Mouse (Mus musculus): ENCODE data around the gene Tas2r108.

Gene Tas2r108

DNA sequence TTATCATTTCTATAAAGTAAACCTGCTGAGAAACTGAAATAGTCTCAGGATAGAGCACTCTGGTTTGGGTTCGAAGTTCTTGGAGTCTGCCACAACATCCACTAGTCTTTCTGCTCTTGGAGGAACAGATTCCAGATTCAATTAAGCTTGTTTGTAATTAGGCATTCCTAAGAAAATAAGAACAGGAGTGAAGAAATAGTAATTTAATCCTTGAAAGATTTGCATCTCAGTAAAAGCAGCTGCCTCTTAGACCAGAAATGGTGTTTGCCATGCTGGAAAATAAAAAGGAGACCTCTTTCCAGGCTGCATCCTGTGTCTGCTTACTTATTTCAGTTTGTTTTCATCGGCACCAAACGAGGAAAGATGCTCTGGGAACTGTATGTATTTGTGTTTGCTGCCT, at the start of gene Tas2r108:
Tas2r108 (plus strand) TSS at position 301 of the 400 bp plus-strand sequence.
- no peak for DNase-seq (ENCODE audit: low read depth, low spot score)

DNA sequence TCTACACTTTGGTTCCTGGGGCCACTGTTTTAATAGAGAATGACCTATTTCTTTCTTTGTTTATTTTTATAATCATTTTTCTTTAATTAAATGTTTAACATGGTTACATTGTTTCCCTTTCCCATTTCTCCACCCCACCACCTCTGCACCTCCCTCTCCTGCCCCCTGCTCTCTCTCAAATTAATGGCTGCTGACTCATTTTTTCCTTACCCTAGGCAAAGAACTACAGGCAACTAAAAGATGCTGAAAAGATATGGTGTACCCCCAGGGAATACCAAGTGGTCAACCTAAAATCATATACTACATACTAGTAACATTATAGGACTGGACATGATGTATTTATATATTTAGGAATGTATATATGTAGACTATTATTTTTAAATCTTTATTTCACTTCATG, 44.7 kb upstream of the Tas2r108 start:
- no peak for DNase-seq (ENCODE audit: low read depth, low spot score)

DNA sequence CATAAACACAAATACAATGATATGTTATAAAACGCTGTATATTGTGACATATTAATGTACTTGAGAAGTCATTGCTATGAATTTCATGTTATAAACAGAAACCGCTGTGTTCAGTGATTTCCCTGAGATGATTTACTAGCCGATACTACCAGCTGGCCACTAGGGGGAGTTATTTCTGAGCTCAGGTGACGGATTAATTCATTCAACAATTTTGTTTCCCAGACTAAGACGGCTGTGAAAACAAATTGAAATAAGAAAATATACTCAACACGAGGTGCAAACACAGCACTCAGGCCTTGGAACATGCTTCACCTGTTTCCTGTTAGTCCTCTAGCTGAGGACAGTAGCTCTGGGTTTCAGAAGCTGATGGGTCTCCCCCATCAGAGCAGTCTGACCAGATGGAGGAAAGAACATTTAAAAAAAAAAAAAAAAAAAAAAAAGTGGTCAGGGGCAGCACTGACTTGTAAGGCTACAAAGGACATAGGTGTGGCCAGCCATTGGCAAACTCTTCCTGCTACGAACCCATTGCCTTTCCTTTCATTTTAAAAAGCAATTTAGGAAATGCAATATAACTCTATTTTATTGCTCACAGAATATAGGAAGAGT, 38.8 kb upstream of the Tas2r108 start:
- DNase-seq (ENCODE audit: low read depth, low spot score): peak; percentile 38

DNA sequence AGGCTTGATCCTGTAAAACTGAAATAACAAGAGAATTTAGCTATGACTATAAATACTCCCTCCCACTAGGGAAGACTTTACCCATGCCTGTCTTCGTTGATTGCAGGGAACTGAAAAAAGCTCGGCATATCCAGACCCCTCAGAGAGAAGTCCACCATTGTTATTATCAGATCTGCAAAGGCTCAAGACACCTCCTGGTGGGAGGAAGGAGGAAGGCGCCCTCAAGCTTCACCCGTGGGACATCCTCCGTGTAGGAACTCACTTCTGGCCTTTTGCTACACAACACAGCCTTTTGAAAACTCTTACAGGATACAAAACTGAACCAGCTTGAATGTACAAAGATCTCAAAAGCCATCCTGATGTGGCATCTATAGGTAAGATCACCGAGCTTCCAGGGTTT, 27.6 kb upstream of the Tas2r108 start:
- peak; percentile 39 for DNase-seq (ENCODE audit: low read depth, low spot score)

DNA sequence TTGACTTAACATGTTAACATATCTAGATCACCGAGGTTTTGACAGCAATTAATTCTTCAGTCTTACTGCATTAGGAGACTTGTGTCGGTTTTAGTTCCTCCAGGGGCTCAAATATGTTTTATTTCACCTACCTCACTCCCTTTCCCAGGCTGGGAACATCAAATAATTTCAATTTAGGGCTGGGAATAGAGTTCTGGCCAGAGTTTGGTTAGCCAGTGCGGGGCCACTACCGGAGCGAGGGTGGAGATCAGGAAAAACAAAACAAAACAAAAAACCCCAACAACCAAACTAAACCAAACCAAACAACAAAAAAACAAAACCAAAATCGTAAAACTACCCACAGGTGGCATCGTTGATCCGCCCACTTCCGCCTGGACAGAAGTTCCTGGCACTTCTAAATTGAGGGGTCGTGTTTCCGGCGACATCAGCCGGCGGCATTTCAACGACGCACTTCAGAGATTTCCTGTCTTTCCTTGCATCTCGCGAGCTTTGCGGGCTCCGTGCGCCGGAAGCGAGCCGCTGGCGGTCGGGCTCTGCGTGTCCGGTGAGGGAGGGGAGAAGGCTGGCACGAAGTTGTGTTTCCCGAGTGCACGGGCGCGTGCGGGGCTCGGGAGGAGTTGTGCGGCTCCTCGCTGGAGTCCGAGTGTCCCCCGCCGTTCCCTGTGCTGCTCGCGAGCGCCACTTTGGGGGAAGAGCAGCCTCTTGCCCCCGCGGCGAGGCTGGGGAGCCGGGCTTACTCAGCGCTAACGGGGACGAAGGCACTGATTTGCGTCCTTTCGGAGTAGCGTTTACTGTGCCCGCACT, 22.2 kb upstream of the Tas2r108 start, which contains the start of gene Ssbp1:
Ssbp1 (plus strand) TSS at position 437 of the 804 bp plus-strand sequence.
- DNase-seq (ENCODE audit: low read depth, low spot score): peak; percentile 98

DNA sequence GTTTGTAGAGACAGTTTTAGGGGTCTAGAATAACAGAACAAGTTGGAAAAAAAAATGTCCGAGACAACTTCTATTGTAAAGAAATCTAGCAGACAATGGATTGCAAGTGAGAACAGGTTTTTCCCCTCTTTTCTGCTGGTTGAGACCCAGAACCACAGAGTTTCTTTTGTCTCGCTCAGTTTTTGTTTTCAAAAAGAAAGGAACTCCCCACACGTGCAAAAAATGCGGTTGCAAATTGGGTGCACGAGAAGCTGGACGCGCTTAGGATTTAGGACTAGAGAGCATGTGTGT, 21.7 kb upstream of the Tas2r108 start:
- peak; percentile 14 for DNase-seq (ENCODE audit: low read depth, low spot score)

DNA sequence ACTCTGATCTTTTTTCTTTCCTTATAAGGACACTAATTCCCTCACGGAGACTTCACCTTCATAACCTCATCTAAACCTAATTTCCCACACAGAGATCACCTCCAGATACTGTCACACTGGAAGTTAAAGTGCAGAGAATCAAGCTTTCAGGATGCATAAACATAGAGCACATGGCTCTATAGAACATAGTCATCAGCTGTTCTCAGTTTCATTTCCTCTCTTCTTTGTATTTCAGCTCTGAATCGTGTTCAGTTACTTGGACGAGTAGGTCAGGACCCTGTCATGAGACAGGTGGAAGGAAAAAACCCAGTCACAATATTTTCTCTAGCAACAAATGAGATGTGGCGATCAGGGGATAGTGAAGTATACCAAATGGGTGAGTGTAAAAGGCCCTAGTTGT, 17.2 kb upstream of the Tas2r108 start:
- DNase-seq (ENCODE audit: low read depth, low spot score): no peak

DNA sequence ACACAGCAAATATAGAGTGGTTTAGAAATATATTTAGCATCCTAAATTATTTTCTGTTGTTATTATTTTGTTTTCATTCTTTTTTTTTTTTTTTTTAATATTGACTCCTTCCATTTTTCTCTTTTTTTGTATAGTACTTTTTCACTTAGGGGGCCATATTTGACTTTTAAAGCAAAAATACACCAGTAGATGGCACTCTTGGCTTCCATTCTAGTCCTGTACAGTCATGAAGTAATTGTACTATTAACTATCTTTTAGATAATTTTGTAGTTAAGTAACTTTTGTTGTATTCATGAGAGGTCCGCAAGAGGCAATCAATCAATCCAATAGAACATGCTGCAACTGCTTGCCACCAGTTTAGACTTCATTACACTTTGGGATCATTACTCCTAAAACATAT, 13.6 kb upstream of the Tas2r108 start:
- DNase-seq (ENCODE audit: low read depth, low spot score): peak; percentile 22

DNA sequence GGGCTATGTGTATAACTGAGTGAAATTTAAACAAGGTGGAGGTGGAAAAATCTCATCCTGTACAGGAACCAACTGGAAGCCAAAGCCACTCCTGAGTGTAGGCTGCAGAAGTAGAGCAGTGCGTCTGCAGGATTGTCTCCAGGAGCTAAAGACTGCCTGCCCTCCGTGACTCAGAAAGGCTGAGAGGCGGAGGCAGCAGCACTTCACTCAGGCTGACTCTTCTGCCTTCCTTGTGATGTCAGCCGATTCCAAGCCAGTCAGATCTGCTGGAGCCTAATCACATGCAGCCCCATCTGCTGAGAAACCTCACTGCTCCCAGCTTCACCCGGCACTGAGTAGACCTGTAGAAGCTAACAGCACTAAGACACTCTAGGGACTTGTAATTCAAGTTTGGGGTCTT, 11.0 kb upstream of the Tas2r108 start:
- DNase-seq (ENCODE audit: low read depth, low spot score): no peak

DNA sequence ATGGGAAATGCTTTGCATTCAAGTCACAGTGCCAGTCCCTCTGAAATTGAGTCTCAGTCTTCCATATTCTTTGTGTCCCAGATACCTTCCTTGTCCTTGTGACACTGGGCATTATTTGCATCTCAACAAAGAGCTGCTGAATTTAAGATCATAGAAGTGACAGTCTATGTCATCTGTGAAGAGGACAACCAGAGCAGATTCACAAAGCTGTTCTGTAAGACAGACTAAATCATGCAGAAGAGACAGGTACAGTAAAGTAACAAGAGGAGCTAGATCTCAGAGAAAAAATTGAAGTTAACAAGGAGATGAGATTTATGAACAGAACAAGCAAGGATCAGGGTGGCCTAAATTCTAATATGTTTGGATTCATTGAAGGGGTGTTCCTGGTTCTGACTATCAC, 2.4 kb upstream of the Tas2r108 start, which contains the start of gene Tas2r137:
Tas2r137 (plus strand) TSS at position 301 of the 400 bp plus-strand sequence.
- DNase-seq (ENCODE audit: low read depth, low spot score): no peak

DNA sequence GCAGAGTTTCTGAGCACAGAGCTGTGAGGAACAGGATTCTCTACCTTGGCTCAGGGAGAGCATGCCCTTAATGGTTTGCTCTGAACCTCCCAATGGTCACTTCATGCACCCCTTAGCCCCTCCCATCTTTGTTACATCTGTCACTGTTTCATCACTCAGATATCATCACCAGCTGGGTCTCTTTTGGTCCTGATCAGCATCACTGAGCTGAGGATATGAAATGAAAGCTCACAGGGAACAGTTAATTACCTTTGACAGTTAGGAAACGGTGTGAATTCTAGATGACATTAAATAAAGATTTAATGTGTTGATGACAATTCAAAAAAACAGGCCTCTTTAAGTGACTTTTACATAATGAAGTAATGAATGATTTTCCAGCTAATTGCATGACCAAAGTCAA, 26.1 kb downstream of the Tas2r108 start, which contains the start of gene Prss37:
Prss37 (minus strand) TSS at position 101 of the 400 bp plus-strand sequence.
- no peak for DNase-seq (ENCODE audit: low read depth, low spot score)
